Mouse (Mus musculus): ENCODE data around the gene Dlg4. TPM values are rescaled to one million over a fixed set of nuclear protein-coding genes. Genes with fewer than 3 reads are reported as not detected.

Dlg4 gene
- total and polyA plus RNA-seq, 2 experiments from 2014 or later: 18.1 to 269 TPM

DNA sequence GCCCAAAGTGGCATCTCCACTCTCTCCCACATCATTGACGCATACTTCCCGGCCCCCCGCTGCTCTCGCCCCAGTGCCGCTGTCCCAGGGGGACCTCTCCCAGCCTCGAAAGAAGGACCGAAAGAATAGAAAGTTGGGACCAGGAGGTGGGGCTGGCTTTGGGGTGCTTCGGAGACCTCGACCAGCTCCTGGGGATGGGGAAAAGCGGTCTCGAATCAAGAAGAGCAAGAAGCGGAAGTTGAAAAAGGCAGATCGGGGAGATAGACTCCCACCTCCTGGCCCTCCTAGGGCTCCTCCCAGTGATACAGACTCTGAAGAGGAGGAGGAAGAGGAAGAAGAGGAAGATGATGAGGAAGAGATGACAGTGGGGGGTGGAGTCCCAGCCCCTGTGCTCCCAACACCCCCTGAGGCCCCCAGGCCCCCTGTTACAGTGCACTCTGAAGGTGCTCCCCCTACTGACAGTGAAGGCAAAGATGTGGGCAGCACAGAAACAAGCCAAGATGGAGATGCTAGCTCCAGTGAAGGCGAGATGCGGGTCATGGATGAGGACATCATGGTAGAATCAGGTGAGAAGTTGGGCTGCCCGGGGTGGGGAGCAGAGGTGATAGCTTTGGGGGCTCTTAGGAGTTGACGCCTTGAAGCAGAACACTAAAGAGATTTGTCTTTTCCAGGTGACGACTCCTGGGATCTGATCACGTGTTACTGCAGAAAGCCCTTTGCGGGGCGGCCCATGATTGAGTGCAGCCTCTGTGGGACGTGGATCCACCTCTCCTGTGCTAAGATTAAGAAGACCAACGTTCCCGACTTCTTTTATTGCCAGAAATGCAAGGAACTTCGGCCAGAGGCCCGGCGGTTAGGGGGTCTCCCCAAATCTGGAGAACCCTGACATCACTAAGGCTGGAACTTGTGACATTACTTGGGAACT, 17.9 kb upstream of the Dlg4 start:
- Histone ChIP-seq H3K4me1 (ENCODE audit: insufficient read depth, low read length) (peaks cover 17% of the 10 kb centered on the region), H3K9ac (replicated peaks; ENCODE audit: low read length, poor library complexity, severe bottlenecking) (no peak overlapping the region), H3K36me3 (ENCODE audit: insufficient read depth, low read length) (peaks cover 12% of the 10 kb centered on the region; the same call in 1 of the 2 replicates), H3K4me3 (ENCODE audit: low read depth, low read length) (no peak overlapping the region), H3K4me2 (ENCODE audit: low read depth, low read length, poor library complexity, severe bottlenecking) (no peak overlapping the region), H3K9me3 (ENCODE audit: low read length) (no peaks in the 10 kb centered on the region), H3K27ac (ENCODE audit: low read depth, low read length) (no peak overlapping the region), H3K27me3 (ENCODE audit: insufficient read depth, low read length) (no peaks in the 10 kb centered on the region)
- peak; percentile 52 for TF ChIP-seq CTCF (IDR thresholded peaks at IDR 0.05)
- DNase-seq (ENCODE audit: low spot score) (no peak), ATAC-seq (ENCODE audit: low FRiP score) (no peak)
- 93% methylated on average over 27 of the region's 27 CpGs for WGBS

GRCm38 (mm10) chr11:69999666-70000065, 17.1 kb upstream of the Dlg4 start:
- WGBS: 87% methylated on average over 8 of the region's 8 CpGs
- H3K4me2 ChIP-seq (ENCODE audit: low read depth, low read length, poor library complexity, severe bottlenecking): no peak overlapping the region
- DNase-seq (ENCODE audit: low spot score) (no peak), ATAC-seq (ENCODE audit: low FRiP score) (no peak)
- TF ChIP-seq CTCF (IDR thresholded peaks at IDR 0.05): no peak
- H3K4me1 ChIP-seq (ENCODE audit: insufficient read depth, low read length): peaks cover 17% of the 10 kb centered on the region
- no peak overlapping the region for H3K9ac ChIP-seq (replicated peaks; ENCODE audit: low read length, poor library complexity, severe bottlenecking)
- 0 out of 2 replicates have a peak overlapping the region, but pooled peaks have one; percentile 81 for H3K4me3 ChIP-seq (ENCODE audit: low read depth, low read length)
- no peaks in the 10 kb centered on the region for H3K9me3 ChIP-seq (ENCODE audit: low read length)
- no peaks in the 10 kb centered on the region for H3K27me3 ChIP-seq (ENCODE audit: insufficient read depth, low read length)
- peaks cover 10% of the 10 kb centered on the region; the same call in 1 of the 2 replicates for H3K36me3 ChIP-seq (ENCODE audit: insufficient read depth, low read length)
- H3K27ac ChIP-seq (ENCODE audit: low read depth, low read length): peak overlapping the region; percentile 93; the same call in 1 of the 2 replicates

DNA sequence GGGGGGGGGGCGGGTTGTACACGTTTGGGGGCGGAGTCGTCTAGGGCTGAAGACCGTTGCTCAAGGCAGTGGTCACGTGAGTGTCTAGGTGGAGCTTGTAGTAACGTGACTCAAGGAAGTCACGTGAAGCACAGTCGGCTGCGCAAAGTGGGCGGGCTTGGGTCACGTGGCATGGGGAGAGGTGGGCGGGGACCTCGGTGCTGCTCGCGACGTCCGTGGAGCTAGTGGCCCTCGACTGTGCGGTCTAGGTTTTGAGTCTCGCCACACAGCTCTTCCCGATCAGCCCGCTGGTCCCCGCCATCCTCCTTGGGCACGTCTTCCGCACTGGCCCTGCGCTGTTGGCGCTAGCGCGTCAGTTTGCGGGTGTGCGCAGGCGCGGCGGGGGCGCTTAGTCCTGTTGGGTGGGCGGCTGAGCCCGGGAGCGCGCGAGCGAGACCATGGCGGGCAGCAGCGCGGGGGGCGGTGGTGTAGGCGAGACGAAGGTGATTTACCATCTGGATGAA, 16.3 kb upstream of the Dlg4 start, which contains the start of gene Dvl2:
TSS of gene Dvl2 (plus strand) at position 200 of the 503 bp plus-strand sequence.
- peak within 1 kb of the TSS; percentile 81 for H3K4me3 ChIP-seq (ENCODE audit: low read depth, low read length)
- H3K9me3 ChIP-seq (ENCODE audit: low read length): no peaks in the 10 kb centered on the region
- peaks cover 17% of the 10 kb centered on the region for H3K4me1 ChIP-seq (ENCODE audit: insufficient read depth, low read length)
- peak within 1 kb of the TSS; percentile 93 for H3K27ac ChIP-seq (ENCODE audit: low read depth, low read length)
- ATAC-seq (ENCODE audit: low FRiP score) (peak; percentile 74), DNase-seq (ENCODE audit: low spot score) (peak; percentile 98)
- under 1% methylated on average over 46 of the region's 48 CpGs for WGBS
- H3K4me2 ChIP-seq (ENCODE audit: low read depth, low read length, poor library complexity, severe bottlenecking): peak within 1 kb of the TSS; percentile 89
- peaks cover 17% of the 10 kb centered on the region; the same call in 1 of the 2 replicates for H3K36me3 ChIP-seq (ENCODE audit: insufficient read depth, low read length)
- peak within 1 kb of the TSS; percentile 83 for H3K9ac ChIP-seq (replicated peaks; ENCODE audit: low read length, poor library complexity, severe bottlenecking)
- TF ChIP-seq CTCF (IDR thresholded peaks at IDR 0.05): no peak
- no peaks in the 10 kb centered on the region for H3K27me3 ChIP-seq (ENCODE audit: insufficient read depth, low read length)

- WGBS: 13% methylated on average over 8 of the region's 8 CpGs
- H3K4me3 ChIP-seq (ENCODE audit: low read depth, low read length): peak overlapping the region; percentile 81
- peak overlapping the region; percentile 89 for H3K4me2 ChIP-seq (ENCODE audit: low read depth, low read length, poor library complexity, severe bottlenecking)
- peaks cover 17% of the 10 kb centered on the region for H3K4me1 ChIP-seq (ENCODE audit: insufficient read depth, low read length)
- no peaks in the 10 kb centered on the region for H3K27me3 ChIP-seq (ENCODE audit: insufficient read depth, low read length)
- no peaks in the 10 kb centered on the region for H3K9me3 ChIP-seq (ENCODE audit: low read length)
- H3K27ac ChIP-seq (ENCODE audit: low read depth, low read length): peak overlapping the region; percentile 93
- H3K36me3 ChIP-seq (ENCODE audit: insufficient read depth, low read length): peaks cover 23% of the 10 kb centered on the region
- DNase-seq (ENCODE audit: low spot score): no peak
- TF ChIP-seq CTCF (IDR thresholded peaks at IDR 0.05): no peak
- ATAC-seq (ENCODE audit: low FRiP score): no peak
- peak overlapping the region; percentile 83 for H3K9ac ChIP-seq (replicated peaks; ENCODE audit: low read length, poor library complexity, severe bottlenecking)
Measured at GRCm38 (mm10) chr11:70001159-70001558, 15.6 kb upstream of the Dlg4 start.

DNA sequence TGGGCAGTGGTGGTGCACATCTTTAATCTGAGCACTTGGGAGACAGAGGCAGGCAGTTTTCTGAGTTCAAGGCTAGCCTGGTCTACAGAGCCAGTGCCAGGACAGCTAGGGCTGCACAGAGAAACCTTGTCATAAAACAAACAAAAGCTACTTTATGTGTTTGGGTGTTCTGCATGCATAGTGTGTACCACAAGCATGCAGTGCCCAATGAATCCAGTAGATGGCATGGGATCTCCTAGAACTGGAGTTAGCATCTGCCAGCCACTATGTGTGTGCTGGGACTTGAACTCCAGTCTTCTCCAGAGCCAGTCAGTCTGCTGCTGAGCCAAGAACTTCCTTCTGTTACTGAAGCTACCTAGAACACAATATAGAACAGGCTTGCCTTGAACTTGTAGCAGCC, 14.9 kb upstream of the Dlg4 start:
- Histone ChIP-seq H3K9me3 (ENCODE audit: low read length) (no peaks in the 10 kb centered on the region), H3K4me2 (ENCODE audit: low read depth, low read length, poor library complexity, severe bottlenecking) (peak overlapping the region; percentile 89), H3K4me3 (ENCODE audit: low read depth, low read length) (peak overlapping the region; percentile 81), H3K27ac (ENCODE audit: low read depth, low read length) (no peak overlapping the region), H3K36me3 (ENCODE audit: insufficient read depth, low read length) (peaks cover 28% of the 10 kb centered on the region), H3K4me1 (ENCODE audit: insufficient read depth, low read length) (peaks cover 17% of the 10 kb centered on the region), H3K27me3 (ENCODE audit: insufficient read depth, low read length) (no peaks in the 10 kb centered on the region), H3K9ac (replicated peaks; ENCODE audit: low read length, poor library complexity, severe bottlenecking) (no peak overlapping the region)
- no peak for ATAC-seq (ENCODE audit: low FRiP score)
- peak; percentile 72 for DNase-seq (ENCODE audit: low spot score)
- peak; percentile 75 for TF ChIP-seq CTCF (IDR thresholded peaks at IDR 0.05)

DNA sequence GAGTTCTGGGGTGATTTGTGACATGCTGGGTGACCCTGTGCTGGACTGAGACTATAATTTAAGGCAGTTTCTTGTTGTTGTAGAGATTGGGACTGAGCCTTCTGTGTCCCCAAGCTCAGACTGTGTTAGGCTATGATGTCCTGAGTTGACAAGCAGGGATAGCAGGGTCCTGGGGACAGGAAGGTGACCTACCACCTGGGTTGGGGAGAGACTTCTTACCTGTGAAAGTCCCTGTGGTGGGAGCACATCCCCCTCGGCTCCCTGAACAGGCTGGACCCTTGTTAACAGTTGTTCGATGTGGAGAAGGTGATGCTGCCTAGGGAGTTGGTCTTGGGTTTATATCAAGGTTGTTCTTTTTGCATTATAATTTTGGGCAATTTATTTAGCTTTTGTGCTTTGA, 14.3 kb upstream of the Dlg4 start:
- H3K9ac ChIP-seq (replicated peaks; ENCODE audit: low read length, poor library complexity, severe bottlenecking): 0 out of 2 replicates have a peak overlapping the region, but pooled peaks have one; percentile 19
- no peak for TF ChIP-seq CTCF (IDR thresholded peaks at IDR 0.05)
- peak overlapping the region; percentile 89 for H3K4me2 ChIP-seq (ENCODE audit: low read depth, low read length, poor library complexity, severe bottlenecking)
- H3K27ac ChIP-seq (ENCODE audit: low read depth, low read length): no peak overlapping the region
- ATAC-seq (ENCODE audit: low FRiP score) (no peak), DNase-seq (ENCODE audit: low spot score) (no peak)
- peaks cover 17% of the 10 kb centered on the region for H3K4me1 ChIP-seq (ENCODE audit: insufficient read depth, low read length)
- H3K36me3 ChIP-seq (ENCODE audit: insufficient read depth, low read length): peaks cover 34% of the 10 kb centered on the region
- WGBS: 91% methylated on average over 2 of the region's 2 CpGs
- peak overlapping the region; percentile 81; the same call in 1 of the 2 replicates for H3K4me3 ChIP-seq (ENCODE audit: low read depth, low read length)
- H3K9me3 ChIP-seq (ENCODE audit: low read length): no peaks in the 10 kb centered on the region
- no peaks in the 10 kb centered on the region for H3K27me3 ChIP-seq (ENCODE audit: insufficient read depth, low read length)

All from midbrain, postnatal 0 days (tissue).